Mouse (Mus musculus): Measurements from ENCODE around the gene Ap3s2. TPM values are rescaled to one million over a fixed set of nuclear protein-coding genes. Genes with fewer than 3 reads are reported as not detected.

Ap3s2 gene
- not detected in 2 replicates for polyA plus RNA-seq (2012; ENCODE audit: insufficient read depth, insufficient read length, low replicate concordance, missing spikeins)

DNA sequence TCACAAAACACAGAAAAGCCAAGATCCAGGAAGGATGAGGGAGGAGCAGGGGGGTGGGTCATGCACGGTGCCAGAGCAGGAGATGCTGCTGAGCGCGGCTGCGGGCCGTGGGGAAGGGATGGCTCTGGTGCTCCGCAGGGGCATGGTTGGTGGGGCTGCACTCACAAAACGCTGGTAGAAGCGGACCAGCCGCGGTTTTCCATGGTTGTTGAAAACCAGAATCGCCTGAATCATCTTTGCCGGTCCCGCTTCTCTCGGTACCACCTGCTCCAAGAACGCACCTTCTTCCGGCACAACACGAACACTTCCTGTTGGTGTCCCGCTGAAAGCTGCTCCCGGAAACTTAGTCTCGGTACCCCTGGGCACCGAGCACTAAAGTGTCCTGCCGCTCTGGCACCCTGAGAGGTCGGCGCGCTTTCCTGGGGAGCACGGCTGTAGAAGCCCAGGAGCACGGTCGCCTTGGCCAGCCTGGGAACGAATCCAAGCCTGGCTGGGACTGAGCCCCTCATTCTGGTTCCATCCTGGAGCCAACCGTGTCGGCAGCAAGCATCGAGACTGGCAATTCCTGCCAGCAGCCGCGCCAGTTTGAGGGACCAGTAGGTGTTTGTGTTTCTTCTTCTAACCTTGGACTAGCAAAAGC lies at the start of gene Ap3s2:
Ap3s2 (minus strand) TSS at position 306 of the 640 bp plus-strand sequence.
- TF ChIP-seq POLR2A (IDR thresholded peaks at IDR 0.05; ENCODE audit: insufficient read depth, low read depth, low read length) (peak; percentile 53), CTCF (IDR thresholded peaks at IDR 0.05; ENCODE audit: insufficient read depth, low read depth, low read length) (no peak)
- peak within 1 kb of the TSS; percentile 59 for H3K4me3 ChIP-seq (ENCODE audit: insufficient read depth, low read depth, low read length)
- under 1% methylated on average over 34 of the region's 34 CpGs for WGBS

GRCm38 (mm10) chr7:79968326-79968725 lies 47.9 kb upstream of the Ap3s2 start:
- WGBS, result 89% methylated on average over 6 of the region's 6 CpGs
- Histone ChIP-seq H3K27ac (ENCODE audit: insufficient read depth, low read depth, low read length) (no peak overlapping the region), H3K4me1 (ENCODE audit: control insufficient read depth, insufficient read depth, low read length) (no peaks in the 10 kb centered on the region), H3K4me3 (ENCODE audit: insufficient read depth, low read depth, low read length) (no peak overlapping the region)
- TF ChIP-seq POLR2A (IDR thresholded peaks at IDR 0.05; ENCODE audit: insufficient read depth, low read depth, low read length) (no peak), CTCF (IDR thresholded peaks at IDR 0.05; ENCODE audit: insufficient read depth, low read depth, low read length) (no peak)

More for the DNA sequence above, at the start of gene Ap3s2:
- Histone ChIP-seq H3K27ac (ENCODE audit: insufficient read depth, low read depth, low read length) (peak within 1 kb of the TSS; percentile 66), H3K4me1 (ENCODE audit: control insufficient read depth, insufficient read depth, low read length) (peaks cover 3% of the 10 kb centered on the region; the same call in 1 of the 2 replicates)

DNA sequence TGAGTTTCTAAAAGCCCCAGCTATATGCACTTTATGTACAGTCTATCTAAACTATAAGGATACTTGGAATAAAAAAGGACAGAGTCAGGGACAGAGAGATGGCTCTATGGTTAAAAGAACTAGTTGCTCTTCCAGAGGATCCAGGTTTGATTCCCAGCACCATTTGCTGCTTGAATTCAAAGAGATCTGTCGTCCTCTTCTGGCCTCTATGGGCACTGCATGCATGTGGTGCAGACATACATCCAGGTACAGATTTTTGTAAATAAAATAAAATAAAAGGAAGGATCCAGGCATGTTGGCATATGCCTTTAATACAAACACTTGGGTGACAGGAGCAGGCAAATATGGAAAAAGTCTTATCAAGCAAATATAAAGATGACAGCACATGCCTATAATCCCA lies 41.2 kb upstream of the Ap3s2 start:
- TF ChIP-seq CTCF (IDR thresholded peaks at IDR 0.05; ENCODE audit: insufficient read depth, low read depth, low read length) (no peak), POLR2A (IDR thresholded peaks at IDR 0.05; ENCODE audit: insufficient read depth, low read depth, low read length) (no peak)
- 73% methylated on average over 1 of the region's 1 CpGs for WGBS
- Histone ChIP-seq H3K4me1 (ENCODE audit: control insufficient read depth, insufficient read depth, low read length) (no peaks in the 10 kb centered on the region), H3K27ac (ENCODE audit: insufficient read depth, low read depth, low read length) (no peak overlapping the region), H3K4me3 (ENCODE audit: insufficient read depth, low read depth, low read length) (no peak overlapping the region)

GRCm38 (mm10) chr7:79956131-79956530 lies 35.7 kb upstream of the Ap3s2 start:
- H3K4me3 ChIP-seq (ENCODE audit: insufficient read depth, low read depth, low read length), result no peak overlapping the region
- H3K27ac ChIP-seq (ENCODE audit: insufficient read depth, low read depth, low read length), result no peak overlapping the region
- TF ChIP-seq CTCF (IDR thresholded peaks at IDR 0.05; ENCODE audit: insufficient read depth, low read depth, low read length) (no peak), POLR2A (IDR thresholded peaks at IDR 0.05; ENCODE audit: insufficient read depth, low read depth, low read length) (no peak)
- WGBS, result 81% methylated on average over 1 of the region's 1 CpGs
- H3K4me1 ChIP-seq (ENCODE audit: control insufficient read depth, insufficient read depth, low read length), result no peaks in the 10 kb centered on the region

DNA sequence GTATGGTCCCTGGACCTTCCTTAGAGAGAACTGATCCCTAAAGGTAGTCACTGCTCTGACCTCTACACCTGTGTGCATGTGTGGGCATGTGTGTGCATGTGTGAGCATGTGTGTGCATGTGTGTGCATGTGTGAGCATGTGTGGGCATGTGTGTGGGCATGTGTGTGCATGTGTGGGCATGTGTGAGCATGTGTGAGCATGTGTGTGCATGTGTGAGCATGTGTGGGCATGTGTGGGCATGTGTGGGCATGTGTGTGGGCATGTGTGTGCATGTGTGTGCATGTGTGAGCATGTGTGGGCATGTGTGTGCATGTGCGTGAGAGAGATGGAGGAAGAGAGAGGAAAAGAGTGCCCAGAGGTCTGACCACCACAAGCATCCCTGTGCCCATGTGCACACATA lies 34.4 kb upstream of the Ap3s2 start:
- TF ChIP-seq POLR2A (IDR thresholded peaks at IDR 0.05; ENCODE audit: insufficient read depth, low read depth, low read length) (no peak), CTCF (IDR thresholded peaks at IDR 0.05; ENCODE audit: insufficient read depth, low read depth, low read length) (no peak)
- H3K4me3 ChIP-seq (ENCODE audit: insufficient read depth, low read depth, low read length), result no peak overlapping the region
- H3K4me1 ChIP-seq (ENCODE audit: control insufficient read depth, insufficient read depth, low read length), result no peaks in the 10 kb centered on the region
- WGBS, result 100% methylated on average over 1 of the region's 1 CpGs
- H3K27ac ChIP-seq (ENCODE audit: insufficient read depth, low read depth, low read length), result no peak overlapping the region

DNA sequence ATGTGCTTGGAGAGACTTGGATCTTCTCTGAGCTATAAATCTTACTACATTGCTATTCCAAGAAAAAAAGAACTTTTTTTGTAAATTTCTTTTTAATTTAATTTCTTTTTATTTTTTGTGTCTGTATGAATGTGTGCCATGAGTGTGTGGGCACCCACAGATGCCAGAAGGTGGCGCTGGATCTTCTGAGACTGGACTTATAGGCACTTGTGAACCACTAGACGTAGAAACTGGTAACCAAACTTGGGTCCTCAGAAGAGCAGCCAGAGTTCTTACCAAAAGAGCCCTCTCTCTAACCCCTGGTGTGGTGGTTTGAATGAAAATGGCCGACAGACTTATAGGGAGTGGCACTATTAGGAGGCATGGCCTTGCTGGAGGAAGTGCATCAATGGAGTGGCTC lies 30.6 kb upstream of the Ap3s2 start:
- 82% methylated on average over 3 of the region's 3 CpGs for WGBS
- H3K4me3 ChIP-seq (ENCODE audit: insufficient read depth, low read depth, low read length), result no peak overlapping the region
- TF ChIP-seq CTCF (IDR thresholded peaks at IDR 0.05; ENCODE audit: insufficient read depth, low read depth, low read length) (no peak), POLR2A (IDR thresholded peaks at IDR 0.05; ENCODE audit: insufficient read depth, low read depth, low read length) (no peak)
- no peaks in the 10 kb centered on the region for H3K4me1 ChIP-seq (ENCODE audit: control insufficient read depth, insufficient read depth, low read length)
- H3K27ac ChIP-seq (ENCODE audit: insufficient read depth, low read depth, low read length), result no peak overlapping the region

DNA sequence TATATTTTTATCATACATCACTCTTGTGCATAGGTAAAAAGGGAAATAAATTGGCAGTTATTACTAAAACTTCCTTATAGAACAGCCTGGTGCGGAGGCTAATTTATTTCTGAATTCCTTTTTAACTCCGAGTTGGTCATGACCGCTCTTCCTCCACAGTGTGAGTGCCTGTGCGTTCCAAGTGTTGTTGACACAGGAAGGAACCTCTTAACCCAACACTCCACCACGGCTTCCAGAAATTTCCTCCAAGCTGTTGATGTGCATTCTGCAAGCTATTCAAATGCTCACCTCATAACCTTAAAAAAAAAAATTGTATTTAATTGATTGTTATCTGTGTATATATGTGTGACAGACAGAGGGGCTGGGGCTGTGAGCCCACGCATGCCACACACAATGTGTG lies 29.8 kb upstream of the Ap3s2 start:
- TF ChIP-seq POLR2A (IDR thresholded peaks at IDR 0.05; ENCODE audit: insufficient read depth, low read depth, low read length) (no peak), CTCF (IDR thresholded peaks at IDR 0.05; ENCODE audit: insufficient read depth, low read depth, low read length) (no peak)
- Histone ChIP-seq H3K27ac (ENCODE audit: insufficient read depth, low read depth, low read length) (no peak overlapping the region), H3K4me1 (ENCODE audit: control insufficient read depth, insufficient read depth, low read length) (no peaks in the 10 kb centered on the region), H3K4me3 (ENCODE audit: insufficient read depth, low read depth, low read length) (no peak overlapping the region)
- WGBS, result 72% methylated on average over 6 of the region's 6 CpGs

GRCm38 (mm10) chr7:79935511-79936205 lies 15.2 kb upstream of the Ap3s2 start:
- Histone ChIP-seq H3K4me3 (ENCODE audit: insufficient read depth, low read depth, low read length) (peak overlapping the region; percentile 59), H3K27ac (ENCODE audit: insufficient read depth, low read depth, low read length) (peak overlapping the region; percentile 66), H3K4me1 (ENCODE audit: control insufficient read depth, insufficient read depth, low read length) (peaks cover 3% of the 10 kb centered on the region)
- WGBS, result 7% methylated on average over 19 of the region's 19 CpGs
- no peak for TF ChIP-seq CTCF (IDR thresholded peaks at IDR 0.05; ENCODE audit: insufficient read depth, low read depth, low read length)

GRCm38 (mm10) chr7:79934862-79935510 lies 14.5 kb upstream of the Ap3s2 start, which contains the start of gene Arpin:
Gene Arpin, minus strand, starts transcription at chr7:79935359.
- 2% methylated on average over 32 of the region's 32 CpGs for WGBS
- TF ChIP-seq CTCF (IDR thresholded peaks at IDR 0.05; ENCODE audit: insufficient read depth, low read depth, low read length) (no peak), POLR2A (IDR thresholded peaks at IDR 0.05; ENCODE audit: insufficient read depth, low read depth, low read length) (no peak; the same call in 1 of the 2 replicates)
- Histone ChIP-seq H3K4me3 (ENCODE audit: insufficient read depth, low read depth, low read length) (peak within 1 kb of the TSS; percentile 59), H3K27ac (ENCODE audit: insufficient read depth, low read depth, low read length) (peak within 1 kb of the TSS; percentile 66), H3K4me1 (ENCODE audit: control insufficient read depth, insufficient read depth, low read length) (peaks cover 3% of the 10 kb centered on the region)
